Mouse (Mus musculus) gastrocnemius, postnatal 36 days (tissue): ENCODE measurements around the gene Slc39a11. TPM values are rescaled to one million over a fixed set of nuclear protein-coding genes. Genes with fewer than 3 reads are reported as not detected.
"Not testable (repeated sequence)": the region's sequence is repeated elsewhere in the genome, so short reads cannot be mapped to it uniquely, and the experiment has no call there.

Source experiments
- DNase-seq, 2 experiments: peaks; one replicate each; pipeline ENCODE4 v3.0.0; 2022
- intact Hi-C: fragments of 180-260 bp; cut with DNase I; formaldehyde crosslinking; loops from one replicate; pipeline ENCODE4 v1.15.1; 2025
- total RNA-seq, 2 experiments: library from RNA; stranded (reverse); gene quantifications; 2 replicates each; pipeline ENCODE4 v1.2.3; 2021

Gene Slc39a11
- total RNA-seq, 2 experiments from 2014 or later, result 2.4 to 2.8 TPM

DNA sequence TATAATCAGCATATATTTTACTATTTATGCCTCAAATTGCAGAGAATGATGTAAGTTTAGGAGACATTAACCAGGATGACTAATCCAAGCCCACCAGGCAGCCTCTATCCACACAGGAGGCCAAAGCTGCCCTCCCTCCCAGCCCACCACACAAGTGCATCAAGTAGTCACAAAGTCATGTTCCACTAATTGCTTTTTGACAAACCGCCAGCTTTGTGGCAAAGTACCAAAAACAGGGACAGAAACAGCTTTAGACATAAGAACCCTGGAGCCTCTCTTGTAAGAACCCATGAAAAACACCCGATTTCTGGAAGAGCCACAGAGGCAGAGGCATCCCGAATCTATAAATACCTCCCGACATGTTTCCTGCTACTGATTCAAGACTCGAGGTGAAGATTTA lies 39.6 kb downstream of the Slc39a11 start:
- DNase-seq, result no peak
- intact Hi-C loops, result loop anchor here (5.0 to 10.0 kb wide), 2 partner anchors 105 to 433 kb away; no protein-coding TSS in a partner anchor

DNA sequence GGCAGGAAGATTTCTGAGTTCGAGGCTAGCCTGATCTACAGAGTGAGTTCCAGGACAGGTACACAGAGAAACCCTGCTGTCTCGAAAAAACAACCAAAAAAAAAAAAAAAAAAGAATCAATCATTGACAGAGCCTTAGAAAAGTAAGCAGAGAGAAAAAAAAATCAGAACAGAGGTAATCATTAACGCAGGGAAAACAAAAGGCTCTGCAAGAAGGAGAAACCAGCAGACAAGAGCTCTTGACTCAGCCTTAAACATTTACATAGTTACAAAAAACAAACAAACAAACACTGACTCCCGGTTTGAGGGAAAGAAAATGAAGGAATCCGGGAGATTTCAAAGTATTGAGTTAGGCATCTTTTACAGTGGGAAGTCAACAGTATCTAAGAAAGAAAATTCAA lies 40.3 kb downstream of the Slc39a11 start:
- DNase-seq, result no peak

DNA sequence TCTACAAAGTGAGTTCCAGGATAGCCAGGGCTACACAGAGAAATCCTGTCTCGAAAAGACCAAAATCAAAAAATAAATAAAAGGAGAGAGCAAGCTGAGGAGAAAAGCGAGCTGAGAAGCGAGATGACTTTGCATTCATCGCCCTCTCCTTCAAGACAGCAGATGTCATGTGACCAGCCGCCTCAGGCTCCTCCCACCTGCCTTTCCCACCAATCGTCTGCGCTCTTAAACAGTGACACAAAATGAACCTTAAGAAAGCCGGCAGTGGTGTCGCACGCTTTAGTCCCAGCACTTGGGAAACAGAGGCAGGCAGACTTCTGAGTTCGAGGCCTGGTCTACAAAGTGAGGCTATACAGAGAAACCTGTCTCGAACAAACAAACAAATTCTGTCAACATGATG lies 42.3 kb downstream of the Slc39a11 start:
- intact Hi-C loops, result no loop called here
- no peak for DNase-seq

More for the DNA sequence above, 40.3 kb downstream of the Slc39a11 start:
- intact Hi-C loops, result no loop called here

DNA sequence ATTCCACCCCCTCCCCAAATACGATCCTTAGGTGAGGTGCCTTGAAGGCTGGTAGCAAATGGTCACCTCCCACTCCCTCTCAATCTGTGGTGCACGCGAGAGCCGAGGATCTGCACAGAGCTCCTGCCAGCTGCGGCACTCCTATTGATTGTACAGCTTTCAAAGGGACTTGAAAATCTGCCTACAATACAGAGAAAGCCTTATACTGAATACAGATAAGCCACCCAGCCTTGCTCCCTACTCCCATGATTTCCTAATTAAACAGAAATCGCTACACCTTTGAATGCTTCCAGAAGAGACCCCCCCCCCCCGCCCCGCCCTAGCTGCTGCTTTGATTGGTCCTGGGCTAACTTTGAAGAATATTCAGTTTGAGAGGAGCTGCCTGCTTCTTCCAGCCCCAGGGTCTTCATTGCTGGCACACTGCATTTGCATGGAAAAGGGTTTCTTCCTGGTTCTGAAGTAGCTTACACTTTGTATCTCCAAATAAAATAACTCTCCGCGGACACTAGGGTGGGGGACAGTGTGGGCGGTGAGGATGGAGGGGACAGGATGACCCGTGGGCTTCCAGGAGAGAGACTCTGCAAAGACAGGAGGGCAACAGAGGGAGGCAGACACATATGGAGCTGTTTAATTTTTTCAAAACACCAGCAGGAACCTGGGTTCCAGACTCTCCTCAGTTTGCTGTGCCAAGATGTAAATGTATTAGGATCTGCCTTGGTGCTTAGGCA lies 48.1 kb downstream of the Slc39a11 start:
- intact Hi-C loops, result no loop called here
- no peak for DNase-seq

DNA sequence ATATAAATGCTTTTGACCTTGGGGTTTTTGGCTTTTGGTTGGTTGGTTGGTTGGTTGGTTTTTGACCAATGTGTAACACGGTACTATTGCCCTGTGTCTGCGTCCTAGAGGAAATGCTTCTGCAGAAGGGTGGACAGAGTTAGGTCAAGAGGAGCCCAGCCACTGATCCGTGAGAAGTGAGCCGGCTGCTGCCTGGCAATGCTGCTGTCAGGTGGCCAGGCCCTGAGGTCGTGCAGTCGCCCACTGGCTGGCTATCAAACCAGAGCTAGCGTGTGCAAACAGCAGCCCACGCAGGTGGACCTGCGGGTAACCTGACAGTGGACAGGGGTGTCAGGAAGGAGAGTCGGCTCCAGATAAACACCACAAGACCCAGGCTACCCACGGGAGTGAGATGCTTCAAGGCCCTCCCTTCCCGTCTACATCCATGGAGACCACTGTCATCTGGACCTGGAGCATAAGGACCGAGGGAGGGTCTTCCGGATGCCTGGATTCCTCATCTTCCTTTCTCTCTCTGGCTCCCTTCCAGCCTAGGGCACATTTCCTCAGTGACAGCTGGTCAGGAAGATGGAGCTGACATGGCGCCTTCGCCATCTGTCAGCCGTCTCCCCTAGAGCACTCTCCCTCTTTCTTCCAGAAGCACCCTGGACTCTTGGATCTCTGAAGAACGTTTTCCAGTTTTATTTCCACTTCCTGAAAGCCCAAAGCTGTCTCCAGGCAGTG lies 49.2 kb downstream of the Slc39a11 start:
- no peak for DNase-seq
- intact Hi-C loops, result no loop called here

DNA sequence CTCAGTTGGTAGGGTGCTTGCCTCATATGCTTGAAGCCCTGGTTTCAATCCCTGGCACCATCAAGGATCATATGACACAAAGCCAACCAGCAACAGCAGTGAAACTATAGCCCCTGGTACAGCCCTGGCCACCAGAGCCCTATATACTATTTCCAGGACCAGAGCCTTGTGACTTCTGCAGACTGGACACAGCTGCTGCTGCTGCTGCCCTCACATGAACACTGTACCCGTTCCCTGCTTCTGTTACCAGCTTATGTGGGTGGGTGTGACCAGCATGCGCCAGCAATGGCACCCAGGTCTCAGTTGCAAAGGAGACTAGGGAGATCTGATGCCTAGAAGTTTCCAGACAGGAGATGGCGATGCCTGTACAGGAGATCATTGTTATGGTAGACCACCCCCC lies 52.2 kb downstream of the Slc39a11 start:
- DNase-seq, result no peak
- intact Hi-C loops, result no loop called here

DNA sequence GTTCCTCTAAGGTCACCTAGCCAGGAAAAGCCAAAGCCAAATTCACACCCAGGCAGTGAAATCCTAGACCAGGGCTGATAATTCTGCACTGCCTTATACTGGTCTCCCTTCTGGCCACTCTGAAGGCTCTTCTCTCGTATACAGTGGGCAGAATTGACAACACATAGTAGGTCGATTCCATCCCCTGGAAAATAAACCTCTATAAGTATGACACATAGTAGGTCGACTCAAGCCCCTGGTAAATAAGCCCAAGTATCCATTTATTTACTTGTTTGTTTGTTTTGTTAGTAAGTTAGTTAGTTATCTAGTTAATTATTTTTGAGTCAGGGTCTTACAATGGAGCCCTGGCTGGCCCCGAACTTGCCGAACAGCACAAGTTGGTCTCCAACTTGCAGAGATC lies 54.7 kb downstream of the Slc39a11 start:
- no peak for DNase-seq
- intact Hi-C loops, result no loop called here

DNA sequence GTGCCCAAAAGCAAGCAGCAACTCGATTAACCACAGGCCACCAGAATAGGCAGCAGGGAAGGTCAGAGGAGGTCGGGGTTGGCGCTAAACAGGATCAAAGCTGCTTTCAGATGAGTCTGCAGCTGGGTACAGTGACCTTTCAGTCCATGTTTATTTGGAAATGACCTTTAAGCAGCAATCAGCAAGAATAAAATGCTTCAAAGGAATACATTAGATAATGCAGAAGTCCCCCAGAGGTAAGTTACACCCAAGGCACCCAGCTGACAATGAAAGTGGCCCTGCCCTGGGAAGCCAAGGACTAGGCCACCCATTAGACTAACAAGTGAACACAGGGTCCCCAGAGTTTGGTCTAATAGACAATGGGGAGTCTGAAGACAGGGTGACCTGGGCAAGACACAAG lies 60.9 kb downstream of the Slc39a11 start:
- intact Hi-C loops, result no loop called here
- no peak for DNase-seq

DNA sequence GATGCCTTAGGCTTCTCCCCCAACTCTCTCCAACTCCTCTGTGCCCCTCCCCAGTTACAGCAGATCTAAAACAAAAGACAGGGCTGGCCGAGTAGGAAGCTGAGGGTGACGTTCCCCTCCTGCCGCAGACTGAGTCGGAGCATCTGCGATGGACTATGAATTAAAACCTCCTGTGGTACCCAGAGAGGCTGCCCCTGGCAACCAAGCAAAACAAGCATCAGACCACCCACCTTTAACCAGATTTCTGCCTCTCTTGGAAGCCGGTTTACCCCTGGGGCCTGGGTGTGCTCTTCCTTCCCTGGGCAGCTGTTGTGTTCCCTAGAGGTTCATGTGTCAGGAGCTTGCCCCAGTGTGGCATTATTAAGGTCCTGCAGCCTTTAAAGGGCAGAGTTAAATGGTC lies 63.5 kb downstream of the Slc39a11 start:
- no peak for DNase-seq
- intact Hi-C loops, result no loop called here

DNA sequence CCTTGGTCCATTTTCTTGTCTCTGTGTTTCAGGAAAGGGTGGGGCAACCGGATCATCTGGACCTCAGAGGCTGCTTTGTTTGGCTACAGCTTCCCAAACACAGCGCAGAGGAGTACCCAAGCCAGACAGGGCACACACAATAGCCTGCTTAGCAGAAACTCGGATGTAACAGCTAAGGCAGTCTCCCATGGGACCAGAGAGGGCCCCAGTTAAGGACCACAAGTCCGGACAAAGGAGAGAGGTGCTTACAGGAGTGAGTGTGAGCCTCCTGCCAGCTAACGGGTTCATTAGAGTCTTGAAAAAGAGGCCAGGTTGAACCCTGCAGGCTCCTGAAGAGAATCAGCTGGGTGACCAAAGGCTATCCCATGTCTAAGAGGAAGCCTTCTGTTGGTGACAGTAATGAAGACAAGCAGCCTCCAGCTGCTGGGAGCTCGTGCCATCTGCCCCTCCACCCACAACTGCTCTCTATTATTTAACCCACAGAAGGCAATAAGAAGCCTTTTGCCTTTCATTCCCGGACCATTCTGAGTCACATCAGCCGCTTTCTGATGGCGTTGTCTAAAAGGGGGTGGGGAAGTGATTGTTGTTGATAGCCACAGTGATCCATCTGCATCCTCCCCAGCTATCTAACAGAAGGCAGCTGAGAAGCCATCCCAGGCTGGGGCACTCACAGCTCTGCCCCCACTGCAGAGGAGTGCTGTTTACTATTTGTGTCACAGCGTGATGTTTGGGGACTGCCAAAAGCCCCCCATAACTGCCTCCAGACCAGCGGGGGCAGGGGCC lies 65.8 kb downstream of the Slc39a11 start:
- intact Hi-C loops, result no loop called here
- no peak for DNase-seq

DNA sequence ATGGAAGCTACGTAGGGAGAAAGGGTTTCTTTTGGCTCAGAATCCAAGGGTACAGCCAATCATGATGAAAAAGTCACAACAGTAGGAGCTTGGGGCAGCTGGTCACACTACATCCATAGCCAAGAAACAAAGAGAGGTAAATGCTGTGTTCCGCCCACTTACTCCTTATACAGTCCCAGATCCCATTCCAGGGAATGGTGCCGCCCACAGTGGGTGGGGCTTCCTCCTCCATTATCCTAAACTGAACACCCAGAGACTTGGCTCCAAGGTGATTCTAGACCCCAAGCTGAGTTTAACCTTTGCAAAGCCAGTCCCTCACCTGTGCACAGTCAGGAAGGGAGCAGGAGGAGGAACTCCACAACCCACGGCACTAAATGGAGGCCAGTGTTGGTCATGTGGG lies 72.7 kb downstream of the Slc39a11 start:
- intact Hi-C loops, result no loop called here
- DNase-seq, result no peak

DNA sequence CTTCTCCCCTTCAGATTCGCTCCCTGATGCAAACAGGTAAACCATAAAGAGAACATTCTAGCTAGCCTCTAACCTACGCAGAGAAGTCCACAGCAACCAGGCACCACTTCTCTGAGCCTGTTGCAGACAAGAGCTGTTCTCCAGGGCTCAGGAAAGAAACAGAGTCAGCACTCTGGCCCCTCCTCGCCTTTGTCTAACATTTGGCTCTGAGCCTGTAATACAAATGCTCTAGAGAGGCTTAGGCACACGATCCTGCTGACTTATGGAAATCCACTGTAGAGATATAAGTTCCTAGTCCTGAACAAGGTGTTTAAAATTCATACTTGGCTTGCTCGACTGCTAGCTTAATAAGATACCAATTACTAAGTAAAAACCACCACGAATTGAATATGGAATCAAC lies 77.2 kb downstream of the Slc39a11 start:
- DNase-seq, result no peak
- intact Hi-C loops, result no loop called here

DNA sequence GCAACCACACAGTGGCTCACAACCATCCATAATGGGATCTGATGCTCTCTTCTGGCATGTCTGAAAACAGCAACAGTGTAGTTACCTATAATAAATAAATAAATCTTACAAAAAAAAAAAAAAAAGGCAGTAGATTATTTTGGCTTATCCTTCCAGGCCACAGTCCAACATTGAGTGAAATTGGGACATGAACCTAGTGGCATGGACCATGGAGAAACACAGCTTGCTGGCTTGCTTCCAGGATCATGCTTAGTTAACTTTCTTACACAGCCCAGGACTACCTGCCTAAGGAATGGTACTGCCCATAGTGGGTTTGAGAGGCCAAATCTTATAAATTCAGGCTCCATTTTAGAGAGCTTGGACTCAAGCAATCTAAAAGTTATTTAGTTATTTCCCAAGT lies 78.3 kb downstream of the Slc39a11 start:
- DNase-seq, result no peak
- intact Hi-C loops, result no loop called here

DNA sequence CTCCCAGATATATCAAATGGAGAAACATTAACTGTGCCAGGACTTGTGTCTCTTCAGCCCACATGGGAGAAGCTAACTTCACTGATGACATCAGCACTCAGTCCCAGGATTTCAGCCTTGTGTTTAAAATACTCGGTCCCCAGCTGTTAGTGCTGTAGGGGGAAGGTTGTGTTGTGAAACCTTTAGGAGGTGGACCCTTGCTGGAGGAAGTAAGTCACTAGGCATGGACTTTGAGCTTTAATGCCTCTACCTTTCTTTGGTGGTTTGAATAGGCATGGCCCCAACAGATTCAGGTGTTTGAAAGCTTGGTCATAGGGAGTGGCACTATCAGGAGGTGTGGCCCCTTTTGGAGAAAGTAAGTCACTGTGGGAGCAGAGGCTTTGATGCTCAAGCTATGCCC lies 80.9 kb downstream of the Slc39a11 start:
- intact Hi-C loops, result no loop called here
- no peak for DNase-seq

DNA sequence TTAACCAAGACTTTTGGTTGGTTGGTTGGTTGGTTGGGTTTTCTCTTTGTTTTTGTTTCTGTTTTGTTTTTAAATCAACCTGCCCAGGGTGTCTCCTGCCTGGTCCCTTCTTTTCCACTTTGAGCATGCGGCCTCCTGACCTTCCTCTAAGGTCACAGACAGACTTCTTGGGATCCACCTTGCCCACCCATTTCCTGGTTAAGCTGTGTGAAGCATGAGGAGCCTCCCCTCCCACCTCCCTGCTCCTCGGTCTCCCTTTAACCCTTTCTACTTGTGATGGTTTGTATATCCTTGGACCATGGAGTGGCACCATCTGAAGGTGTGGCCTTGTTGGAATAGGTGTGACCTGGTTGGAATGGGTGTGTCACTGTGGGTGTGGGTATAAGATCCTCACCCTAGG lies 82.0 kb downstream of the Slc39a11 start:
- DNase-seq, intact Hi-C loops: not testable (repeated sequence)

DNA sequence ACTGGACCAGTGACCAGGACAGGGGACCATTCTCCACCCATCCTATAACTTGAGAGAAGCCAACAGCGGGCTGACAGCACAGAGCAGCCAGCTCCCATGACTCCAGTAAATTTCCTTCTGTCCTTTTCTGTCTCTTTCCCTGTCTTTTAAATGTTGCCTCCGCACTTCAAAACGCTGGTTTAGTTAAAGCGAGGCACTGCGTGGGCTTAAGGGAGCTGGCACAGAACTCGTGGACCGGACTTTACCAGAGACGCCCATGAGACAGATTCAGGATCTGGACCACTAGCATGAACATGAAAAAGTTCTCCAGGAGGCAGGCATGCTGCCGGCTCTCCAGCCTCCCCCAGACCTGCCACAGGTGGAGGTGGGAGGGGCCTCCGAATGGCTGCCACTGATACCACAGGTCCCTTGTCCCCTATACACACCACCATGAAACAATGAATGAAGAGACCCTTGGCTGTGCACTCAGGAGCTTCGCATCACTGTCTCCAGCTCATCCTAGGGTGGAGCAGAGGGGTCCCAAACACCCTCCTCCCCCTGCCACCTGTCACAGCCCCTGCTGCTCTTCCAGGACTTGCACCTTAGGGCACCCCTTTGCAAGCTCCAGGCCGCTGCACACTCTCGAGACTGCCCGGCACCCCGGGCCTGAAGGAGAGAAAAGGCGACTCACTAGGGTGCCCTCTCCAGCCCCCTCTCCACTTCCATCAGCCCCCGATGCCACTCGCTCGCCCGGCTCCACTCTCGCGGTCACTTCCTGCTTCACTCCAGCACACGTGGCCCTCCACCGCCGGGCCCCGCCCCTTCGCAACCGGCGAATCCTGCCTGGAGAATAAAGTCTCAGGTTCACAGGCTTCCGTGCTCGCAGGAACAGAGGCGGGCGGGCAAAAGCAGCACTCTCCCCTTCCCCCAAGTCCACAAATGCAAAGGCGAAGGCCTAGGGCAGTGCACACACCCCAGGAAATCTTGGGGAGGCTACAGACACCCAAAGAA lies 84.6 kb downstream of the Slc39a11 start:
- peak; percentile 68 to 71 for DNase-seq
- intact Hi-C loops, result no loop called here

DNA sequence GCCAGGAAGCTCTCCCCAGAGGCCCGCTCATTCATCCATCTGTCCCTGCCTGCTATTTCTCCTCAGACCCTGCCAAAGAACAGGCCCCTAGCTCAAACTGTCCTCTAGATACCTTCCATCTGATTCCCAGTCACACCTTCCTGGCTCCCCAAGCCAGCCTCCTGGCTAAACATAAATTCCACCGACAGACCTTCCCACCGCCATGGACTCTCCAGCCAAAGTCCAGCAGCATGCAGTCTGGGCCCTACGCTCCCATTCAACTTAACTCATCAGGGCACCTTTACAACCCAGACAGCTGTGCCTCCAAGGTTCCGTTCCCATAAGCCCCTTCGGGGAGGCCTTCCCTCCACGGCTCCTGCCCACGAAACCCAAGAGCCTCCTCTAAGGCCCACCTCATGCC lies 87.6 kb downstream of the Slc39a11 start:
- intact Hi-C loops, result no loop called here
- no peak for DNase-seq

DNA sequence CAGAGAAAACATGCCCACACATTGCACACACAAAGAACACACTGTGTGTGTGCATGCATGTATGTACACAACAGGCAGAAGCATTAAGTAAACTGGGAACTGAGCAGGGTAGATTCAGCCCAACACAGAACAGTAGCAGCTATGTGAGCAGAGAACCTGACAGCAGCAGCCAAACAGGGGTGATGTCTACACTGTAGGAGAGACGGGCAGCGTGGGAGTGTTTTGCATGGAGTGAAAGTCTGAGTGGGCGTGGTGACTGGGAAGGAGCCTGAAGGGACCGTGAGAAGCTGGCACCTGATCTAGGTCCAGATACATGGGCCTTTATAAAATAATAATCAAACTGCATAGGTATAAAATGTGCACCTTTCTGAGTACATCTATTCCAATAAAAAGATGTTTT lies 89.7 kb downstream of the Slc39a11 start:
- no peak for DNase-seq
- intact Hi-C loops, result no loop called here

DNA sequence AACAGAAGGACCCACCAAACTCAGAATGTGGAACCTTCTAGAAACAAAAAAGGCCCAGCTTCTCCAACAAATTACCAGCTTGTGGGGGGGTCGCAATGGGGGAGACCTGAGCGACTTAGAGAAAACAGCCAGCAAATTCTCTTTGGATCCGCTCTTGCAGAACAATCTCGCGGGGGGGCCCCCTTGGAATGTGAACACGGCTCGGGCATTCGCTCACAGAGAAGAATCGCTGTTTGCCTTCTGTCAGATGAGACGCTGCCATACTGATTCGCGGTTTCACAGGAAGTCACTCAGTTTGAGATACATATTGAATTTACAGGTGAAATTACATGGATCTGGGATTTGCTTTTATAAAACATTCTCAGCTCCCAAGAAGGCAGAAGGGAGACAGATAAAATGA lies 91.4 kb downstream of the Slc39a11 start:
- intact Hi-C loops, result no loop called here
- DNase-seq, result no peak

DNA sequence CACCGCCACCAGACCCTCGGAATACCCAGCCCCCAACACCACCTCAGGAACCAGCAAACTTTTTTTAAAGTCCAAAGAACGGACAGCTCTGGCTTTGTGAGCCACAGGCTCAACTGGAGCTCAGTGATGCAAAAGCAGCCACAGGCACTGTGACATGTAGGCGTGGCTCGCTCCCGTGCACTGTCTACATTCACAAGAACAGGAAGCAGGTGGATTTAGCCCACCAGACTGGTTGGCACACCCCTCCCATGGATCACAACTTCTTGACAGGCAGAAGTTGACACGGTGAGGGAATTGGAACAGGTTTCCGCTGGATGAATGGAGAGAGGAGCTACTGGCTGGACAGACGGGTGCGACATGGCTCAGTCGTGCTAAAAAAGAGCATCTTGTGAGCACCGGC lies 93.7 kb downstream of the Slc39a11 start:
- intact Hi-C loops, result no loop called here

More for the DNA sequence above, 93.7 kb downstream of the Slc39a11 start:
- DNase-seq, result no peak
